Mouse (Mus musculus): ENCODE measurements at regions not wholly inside any gene's neighbourhood (a gene's known extent, or its start where the extent isn't known, plus 50 kb on each side); places are given as distances from the start of the nearest gene placed in this dataset.
"Not testable (repeated sequence)": the region's sequence is repeated elsewhere in the genome, so short reads cannot be mapped to it uniquely, and the experiment has no call there.

DNA sequence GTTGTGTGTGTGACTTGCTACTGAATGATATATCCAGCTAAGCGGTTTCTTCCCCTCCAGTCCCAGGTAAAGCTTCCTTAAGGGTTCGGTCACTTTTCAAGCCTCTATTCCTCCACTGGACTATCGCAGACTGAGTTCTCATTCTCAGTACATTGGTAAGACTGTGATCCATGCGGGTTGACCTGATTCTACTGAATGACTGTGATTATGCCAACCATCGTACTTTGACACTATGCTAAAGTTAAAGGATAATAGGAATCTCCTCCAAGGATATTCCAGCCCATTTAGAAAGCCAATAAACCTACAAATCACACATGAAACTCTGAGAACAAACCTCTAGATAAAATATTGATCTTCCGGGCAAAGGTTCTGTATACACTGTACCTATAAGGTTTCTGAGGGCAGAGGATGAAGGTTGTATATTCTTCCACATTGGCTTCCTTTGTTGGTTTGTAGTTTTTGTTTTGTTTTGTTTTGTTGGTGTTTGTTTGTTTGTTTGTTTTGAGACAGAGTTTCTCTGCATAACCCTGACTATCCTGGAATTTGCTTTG lies 223.7 kb upstream of the Zpld1 start:
- no peak for DNase-seq (ENCODE audit: low spot score in 2 of 2)

DNA sequence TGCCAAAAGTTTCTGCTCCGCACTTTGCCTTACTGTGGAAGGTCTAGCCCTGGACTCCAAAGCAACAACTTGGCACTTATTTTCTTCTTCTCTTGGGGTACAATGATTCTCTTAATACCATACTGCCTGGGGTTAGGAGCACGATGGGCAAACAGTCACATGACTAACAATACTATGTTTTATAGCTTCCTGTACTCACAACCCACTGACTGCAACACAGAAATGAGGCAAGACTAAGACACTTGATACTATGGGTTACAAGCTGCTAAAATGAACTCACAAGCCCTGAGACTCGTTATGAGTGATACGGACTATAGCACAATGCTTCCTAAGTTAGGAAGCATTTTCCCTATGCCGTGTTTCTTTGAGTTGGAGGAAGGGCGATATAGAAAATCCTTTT lies 222.3 kb upstream of the Zpld1 start:
- DNase-seq (ENCODE audit: low spot score in 2 of 2) = no peak

DNA sequence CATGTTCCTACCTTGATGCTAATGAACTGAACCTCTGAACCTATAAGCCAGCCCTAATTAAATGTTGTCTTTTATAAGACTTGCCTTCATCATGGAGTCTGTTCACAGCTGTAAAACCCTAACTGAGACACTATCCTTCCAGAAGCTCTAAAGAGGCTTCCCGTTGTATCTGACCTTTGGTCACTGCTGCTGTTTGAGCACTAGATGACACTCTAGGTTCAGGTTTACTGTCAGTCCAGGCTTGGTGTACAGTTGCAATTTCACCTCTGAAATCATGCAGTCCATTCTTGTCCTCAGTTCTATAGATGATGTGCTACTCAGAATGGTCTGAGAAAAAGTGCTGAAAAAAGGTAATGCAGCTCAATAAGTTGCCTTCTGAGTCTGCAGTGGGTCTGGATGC lies 221.9 kb upstream of the Zpld1 start:
- no peak for DNase-seq (ENCODE audit: low spot score in 2 of 2)

DNA sequence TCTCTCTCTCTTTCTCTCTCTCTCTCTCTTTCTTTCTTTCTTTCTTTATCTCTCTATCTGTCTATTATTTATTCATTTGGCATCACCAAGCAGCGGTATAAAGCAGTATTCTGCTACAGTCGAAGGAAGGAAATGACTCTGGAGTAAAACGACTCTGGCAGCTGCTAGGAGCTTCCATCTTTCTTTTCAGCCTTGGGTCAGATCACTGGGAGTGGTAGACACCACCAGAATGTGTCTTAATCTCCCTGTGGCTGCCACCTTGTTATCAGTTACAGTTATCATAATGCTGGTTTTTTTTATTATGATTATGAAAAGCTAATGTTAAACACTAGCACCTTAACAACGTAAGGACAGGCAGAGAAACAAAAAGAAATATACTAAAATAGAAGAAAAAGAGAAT lies 219.2 kb upstream of the Zpld1 start:
- no peak for DNase-seq (ENCODE audit: low spot score in 2 of 2)

DNA sequence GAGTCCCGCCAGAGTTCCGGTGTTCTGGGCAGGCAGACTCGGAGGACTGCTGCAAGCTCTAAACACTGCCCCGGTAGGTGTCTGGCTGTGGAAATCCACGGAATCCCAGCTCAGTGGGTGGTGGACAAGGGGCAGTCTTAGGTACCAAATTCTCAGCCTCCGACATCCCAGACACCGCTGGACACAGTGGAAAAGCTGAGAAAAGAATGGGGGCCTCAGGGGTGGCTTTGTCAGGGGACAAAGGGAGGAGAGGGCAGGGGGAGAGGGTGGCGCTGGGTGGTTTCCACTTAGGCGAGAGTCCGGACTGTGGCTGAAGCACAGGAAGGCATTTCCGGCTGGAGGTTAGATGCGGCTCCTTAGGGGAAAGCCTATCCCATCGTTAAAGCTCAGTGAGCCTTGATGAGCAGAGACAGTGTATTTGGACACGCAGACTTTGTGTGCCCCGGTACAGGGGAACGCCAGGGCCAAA lies 217.5 kb upstream of the Zpld1 start:
- no peak for DNase-seq (ENCODE audit: low spot score in 2 of 2)

DNA sequence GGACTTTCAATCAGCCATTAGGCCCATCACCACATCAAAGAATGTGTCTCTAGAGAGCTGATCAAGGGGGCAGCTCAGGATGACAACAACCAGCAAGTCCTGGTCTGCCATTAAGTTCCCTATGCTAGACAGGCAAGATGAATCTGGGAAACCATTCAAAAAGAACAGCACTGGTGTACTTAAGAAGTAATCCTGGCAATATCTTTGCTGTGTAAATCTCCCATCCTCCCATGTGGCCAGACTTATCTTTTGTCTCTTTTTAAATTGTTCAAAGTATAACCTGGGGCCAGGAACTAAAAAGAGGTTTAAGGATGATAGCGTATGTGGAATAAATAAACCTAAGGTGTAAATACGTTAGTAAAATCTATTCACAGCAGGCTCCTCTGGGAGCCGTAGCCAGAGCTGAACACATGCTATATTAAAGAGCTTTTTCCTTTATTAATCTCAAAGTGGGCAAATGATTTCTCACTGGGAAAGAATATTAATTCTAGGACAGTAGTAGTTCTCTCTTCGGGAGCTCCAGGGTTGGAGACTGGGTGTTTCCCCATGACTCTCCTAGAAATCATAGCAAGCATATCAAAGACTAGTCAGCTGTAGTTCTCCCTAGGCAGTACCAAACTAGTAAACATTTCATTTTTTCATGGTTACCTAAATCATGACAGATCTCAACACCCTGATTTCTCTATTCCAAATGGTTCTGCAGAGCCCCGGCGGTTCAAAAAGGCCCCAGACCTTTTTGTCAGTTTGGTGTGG lies 216.8 kb upstream of the Zpld1 start:
- no peak for DNase-seq (ENCODE audit: low spot score in 2 of 2)

DNA sequence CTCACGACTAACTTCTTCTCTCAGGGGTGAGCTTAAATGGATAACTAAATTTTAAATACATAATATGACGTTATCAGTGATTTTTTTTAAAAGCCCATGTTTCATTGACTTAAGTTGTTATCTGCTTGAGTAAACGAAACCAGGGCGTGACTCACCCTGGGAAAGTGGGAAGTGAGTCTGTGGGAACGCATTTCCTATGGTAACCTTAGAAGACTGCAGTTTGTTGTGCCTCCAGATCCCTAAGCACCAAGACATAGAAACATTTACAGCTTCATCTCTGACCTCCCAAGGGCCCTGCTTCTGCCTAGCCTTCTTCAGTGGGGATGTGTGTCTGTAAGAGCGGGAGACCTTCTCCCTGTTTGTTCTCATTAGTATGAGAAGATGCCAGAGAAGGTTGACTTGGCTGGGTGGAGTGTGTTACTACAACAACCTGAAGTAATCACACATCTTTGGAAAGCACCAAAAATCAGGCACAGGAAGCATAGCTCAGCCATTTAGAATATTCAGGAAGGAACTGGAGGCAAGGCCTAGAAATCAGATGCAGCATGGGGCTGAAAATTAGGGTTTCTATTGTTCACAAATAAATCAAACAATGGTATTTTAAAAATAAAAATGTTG lies 207.1 kb upstream of the Zpld1 start:
- peak; percentile 19 to 54 for DNase-seq (ENCODE audit: low spot score in 2 of 2)

DNA sequence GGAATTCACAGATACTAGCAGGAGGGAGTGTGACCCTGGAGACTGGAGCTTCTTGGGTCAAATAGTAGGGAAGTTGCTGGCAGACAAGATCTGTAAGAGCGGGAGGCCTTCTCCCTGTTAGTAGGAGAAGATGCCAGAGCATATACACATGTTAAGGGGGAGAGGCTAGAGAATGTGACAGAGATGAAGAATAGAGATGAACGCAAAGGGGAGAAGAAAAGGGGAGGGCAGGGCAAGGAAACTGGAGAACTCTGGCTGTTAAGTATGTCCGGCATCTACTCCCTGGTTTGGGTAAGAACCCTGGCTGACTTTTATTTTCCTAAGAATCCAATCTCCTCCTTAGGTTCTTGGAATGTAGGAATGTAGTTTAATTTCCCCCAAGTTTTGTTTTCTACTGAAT lies 206.5 kb upstream of the Zpld1 start:
- no peak for DNase-seq (ENCODE audit: low spot score in 2 of 2)

DNA sequence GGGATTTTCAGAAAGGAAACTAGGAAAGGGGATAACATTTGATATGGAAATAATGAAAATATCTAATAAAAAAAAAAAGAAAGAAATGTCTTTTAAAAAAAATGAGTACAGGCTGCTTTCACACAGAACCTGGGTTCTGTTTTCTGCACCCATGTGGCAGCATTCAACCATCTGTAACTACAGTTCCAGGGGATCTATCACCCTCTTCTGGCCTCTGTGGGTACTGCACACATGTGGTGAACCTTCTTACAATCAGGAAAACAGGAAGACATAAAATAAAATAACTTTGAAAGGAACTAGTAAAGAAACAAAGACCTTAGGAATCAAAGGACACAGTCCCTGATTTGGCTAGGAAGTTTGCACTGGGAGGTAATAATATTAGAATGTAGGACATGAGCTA lies 205.5 kb upstream of the Zpld1 start:
- DNase-seq (ENCODE audit: low spot score in 2 of 2) = no peak

DNA sequence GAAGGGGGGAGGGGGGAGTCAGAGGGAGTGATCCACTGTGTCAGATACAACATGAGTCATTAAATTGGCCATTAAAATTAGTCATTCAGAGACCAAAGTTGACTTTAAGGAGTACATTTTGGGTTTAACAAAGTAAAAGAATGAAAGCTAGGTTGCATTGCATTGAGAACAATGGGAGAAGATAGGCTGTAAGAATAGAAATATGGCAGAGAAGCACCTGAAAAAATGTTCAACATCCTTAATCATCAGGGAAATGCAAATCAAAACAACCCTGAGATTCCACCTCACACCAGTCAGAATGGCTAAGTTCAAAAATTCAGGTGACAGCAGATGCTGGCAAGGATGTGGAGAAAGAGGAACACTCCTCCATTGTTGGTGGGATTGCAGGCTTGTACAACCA lies 202.0 kb upstream of the Zpld1 start:
- not testable (repeated sequence) for DNase-seq (ENCODE audit: low spot score in 2 of 2)

DNA sequence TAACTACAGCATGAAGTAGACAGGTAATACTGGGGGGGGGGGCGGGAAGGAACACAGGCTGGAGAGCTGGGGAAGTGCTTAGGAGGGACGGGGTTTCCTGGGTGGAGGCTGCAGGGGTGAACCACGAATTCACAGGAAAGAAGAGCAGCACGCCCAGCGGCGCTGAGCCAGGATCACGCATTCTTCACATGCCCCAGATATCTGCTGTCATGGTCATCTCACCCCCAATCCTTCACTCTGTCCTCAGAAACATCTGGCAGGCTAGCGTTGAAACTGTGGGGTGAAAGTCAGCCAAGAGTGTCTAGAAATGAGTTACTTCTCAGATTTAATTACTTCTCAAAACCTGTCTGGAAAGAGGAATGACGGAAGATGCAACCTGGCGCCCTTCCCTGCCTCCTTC lies 197.3 kb upstream of the Zpld1 start:
- DNase-seq (ENCODE audit: low spot score in 2 of 2) = no peak

DNA sequence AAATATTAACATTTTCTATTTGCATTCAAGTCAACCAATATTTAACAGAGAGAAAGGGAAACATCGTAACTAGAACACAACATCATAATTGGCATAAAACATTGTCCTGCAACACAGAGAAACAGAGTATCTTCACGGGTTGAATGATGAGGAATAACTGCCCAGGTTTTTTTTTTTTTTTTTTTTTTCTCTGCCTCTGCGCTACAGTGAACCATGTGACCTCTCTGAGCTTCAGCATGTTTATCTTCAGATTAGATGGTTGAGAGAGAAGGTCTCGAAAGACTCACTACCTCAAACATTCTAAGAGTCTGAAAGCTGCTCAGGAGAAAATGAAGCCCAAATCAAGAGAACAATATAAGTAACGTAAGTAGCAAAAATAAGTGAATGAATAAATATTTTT lies 196.4 kb upstream of the Zpld1 start:
- DNase-seq (ENCODE audit: low spot score in 2 of 2) = no peak

DNA sequence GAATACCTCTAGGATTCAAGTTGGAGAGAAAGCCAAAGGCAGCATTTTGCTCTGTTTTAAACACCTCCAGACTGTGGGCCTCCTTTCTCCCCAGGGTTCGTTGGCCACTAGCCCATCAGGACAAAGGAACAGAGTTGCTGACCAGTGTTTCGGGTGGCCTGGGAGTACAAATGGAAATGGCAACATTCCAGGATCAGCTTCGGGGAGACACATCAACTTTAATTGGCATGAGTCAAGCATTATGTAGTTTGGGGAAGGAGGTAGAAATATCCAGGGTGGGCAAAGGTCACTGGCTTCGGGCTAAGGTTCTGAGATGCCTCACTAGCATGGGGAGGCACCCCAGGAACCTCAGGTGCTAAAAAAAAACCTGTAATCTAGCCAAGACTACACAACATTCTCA lies 194.3 kb upstream of the Zpld1 start:
- DNase-seq (ENCODE audit: low spot score in 2 of 2) = no peak

DNA sequence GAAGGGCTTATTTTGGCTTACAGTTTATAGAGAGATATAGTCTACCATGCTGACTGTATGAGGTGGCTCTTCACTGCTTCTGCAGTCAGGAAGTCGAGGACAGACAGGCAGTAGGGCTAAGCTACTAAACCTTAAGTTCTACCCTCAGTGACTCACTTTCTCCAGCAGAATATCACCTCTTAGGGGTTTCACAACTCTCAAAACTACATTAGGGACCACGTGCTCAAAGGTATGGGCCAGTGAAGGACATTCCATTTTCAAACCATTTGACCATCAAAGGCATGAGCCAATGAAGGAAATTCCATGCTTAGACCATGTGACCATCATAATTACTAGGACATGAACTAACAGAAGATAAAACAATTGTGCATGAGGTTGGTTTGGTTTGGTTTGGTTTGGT lies 186.6 kb upstream of the Zpld1 start:
- no peak for DNase-seq (ENCODE audit: low spot score in 2 of 2)

DNA sequence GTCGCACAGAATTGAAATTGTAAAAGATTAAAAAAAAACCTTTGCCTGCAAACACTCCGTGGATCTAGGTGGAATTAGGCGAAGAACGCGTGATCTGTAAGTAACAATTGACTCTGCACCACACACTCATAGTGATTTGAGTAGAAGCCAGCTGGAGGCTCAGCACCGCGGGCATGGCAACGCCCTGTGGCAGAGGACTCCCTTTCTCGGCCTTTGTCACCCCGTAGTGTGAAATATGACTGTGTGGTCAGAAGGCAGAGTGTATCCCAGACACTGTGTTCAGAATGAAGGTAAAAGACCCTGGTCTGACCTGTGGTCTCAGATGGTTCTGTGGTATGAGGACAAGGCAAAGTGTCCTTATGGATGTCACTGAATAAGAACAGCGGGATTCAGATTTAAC lies 183.0 kb upstream of the Zpld1 start:
- no peak for DNase-seq (ENCODE audit: low spot score in 2 of 2)

DNA sequence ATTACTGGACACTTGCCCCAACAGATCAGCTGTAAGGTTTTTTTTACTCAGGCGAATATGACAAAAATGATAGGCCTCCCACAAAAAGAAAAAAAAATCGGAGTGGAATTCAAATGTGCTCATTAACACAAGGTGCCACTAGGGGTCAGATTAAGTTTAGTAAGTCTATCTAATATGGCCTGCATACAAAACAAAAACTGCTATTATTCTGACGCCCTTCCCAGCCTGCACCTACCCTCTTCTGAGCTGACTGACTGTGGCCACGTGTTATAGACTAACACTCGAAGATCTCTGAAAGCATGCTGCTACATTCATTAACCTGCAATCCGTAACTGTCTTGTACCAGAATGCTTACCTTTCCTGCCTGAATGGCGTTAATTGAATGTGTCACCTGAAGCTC lies 182.5 kb upstream of the Zpld1 start:
- DNase-seq (ENCODE audit: low spot score in 2 of 2) = no peak

DNA sequence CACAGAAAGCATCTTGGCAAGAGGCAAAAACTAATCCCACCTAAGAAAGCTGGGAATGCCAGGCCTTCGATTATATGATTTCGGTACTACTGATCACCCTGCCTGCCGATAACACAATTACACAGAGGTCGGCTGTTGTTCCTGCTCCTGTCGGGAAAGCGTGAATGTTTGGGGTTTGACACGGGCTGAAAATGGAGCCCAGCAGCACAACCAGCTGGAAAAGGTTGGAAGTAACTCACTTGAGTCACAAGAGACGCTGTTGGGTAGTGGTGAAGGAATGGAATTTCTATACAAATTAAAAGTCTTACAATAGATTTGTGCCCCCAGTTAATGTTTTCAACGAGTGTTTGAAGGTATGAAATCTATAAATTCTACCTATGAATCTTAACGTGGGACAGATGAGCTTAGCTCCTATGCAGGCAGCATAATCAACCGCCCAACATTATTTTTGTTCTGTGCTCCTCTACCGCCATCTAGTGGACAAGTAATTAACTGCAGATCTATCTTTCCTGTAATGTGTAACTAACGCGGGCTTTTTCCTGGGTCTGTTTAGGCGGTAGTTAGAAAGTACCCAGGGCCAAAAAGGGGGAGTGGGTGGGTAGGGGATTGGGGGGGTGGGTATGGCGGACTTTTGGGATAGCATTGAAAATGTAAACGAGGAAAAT lies 178.9 kb upstream of the Zpld1 start:
- DNase-seq (ENCODE audit: low spot score in 2 of 2) = no peak

DNA sequence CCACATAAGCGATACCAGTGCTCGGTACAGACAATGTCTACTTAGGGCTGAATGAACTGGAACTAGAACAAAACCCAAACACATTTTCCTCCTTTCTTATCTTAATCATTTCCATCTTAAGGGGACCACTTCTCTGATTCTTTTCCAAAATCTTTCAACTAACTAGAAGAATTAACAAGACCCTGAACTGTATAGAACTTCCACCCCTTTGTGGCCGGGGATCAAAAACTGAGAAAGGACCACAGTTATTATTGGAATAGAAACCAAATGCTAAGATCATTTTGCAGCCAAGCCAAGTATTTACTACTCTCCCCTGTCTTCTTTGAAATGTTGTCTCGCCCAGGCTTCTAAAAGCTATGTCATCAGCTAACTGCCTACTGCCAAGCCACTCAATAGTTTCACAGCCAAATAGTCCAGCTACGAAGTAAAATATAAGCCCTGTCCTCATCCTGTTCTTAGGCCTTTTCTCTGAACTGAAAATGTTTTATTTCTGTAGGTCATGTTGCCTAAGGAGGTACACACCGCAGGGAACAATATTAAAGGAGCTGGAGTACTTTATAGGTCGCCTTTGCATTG lies 177.3 kb upstream of the Zpld1 start:
- DNase-seq (ENCODE audit: low spot score in 2 of 2) = no peak

DNA sequence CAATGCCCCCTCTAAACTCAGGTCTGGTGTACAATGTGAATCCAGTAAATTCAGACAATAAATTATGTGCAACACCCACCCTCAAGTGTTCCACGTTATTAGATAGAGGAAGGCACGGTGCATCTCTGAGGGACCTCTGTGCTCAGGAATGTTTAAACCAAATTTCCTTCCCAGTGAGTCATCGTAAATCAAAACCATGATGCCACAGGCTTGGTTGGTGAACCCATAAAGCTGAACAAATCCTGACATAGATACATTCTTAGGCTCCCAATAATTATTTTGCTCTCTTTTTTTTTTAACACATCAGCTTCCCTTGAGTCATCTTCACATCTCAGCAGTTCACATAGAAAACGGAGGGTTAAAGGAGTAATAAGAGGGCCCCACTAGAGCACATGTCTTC lies 173.6 kb upstream of the Zpld1 start:
- DNase-seq (ENCODE audit: low spot score in 2 of 2) = no peak

DNA sequence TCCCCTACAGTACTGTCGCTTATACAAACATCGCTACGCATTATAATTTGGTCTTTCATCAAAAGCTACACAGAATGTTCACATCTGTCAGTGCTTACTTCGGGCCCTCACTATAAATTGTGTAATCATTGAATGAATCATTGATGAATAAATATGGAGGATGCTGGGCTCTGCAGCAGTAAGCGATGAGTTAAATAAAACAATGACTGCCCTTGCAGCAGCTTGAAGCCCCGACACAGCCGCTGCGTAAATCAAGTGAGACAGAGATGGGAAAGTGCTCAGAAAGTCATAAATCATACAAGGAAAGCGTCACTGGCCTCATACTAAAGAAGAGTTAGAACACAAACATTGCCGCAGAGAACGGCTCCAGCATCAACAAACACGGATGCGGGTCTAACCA lies 172.9 kb upstream of the Zpld1 start:
- no peak for DNase-seq (ENCODE audit: low spot score in 2 of 2)

DNA sequence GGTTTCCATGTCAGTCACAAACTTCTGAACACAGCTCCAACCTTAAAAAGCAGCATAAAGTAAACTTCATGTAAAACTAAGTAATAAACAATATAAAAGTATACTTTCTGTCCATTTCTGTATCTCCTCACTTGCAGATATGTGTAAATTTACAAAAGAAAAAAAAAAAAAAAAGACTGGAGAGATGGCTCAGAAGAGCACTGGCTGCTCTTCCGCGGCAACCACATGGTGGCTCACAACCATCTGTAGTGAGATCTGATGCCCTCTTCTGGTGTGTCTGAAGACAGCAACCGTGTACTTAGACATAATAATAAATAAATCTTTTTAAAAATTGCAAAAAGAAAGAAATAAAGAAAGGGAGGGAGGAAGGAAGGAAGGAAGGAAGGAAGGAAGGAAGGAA lies 171.9 kb upstream of the Zpld1 start:
- DNase-seq (ENCODE audit: low spot score in 2 of 2) = no peak

DNA sequence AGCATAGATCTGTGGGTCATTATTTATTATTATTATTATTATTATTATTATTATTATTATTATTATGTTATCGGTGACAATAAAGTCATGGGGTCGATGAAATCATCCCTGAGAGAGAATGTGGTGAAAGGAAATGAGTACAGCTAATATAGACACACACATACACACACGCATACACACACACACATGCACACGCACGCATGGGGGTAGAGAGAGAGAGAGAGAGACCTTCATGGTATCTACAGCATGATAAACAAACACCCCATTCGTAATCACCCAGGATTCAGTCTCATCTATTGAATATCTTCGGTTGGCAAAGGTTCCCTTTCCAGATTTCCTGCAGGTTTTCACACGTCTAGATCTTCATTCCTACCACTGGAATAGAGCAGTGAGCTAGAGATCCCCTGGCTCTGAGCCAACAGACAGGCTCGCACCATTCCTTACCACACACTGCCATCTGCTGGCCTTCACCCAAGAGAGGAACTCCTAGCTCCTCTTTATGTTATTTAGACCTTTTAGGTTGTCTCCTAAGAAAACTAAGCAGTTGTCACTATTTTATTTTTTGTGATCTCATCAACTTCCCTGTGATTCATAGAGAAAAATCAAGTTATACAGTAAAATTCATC lies 171.2 kb upstream of the Zpld1 start:
- peak; percentile 68 to 74 for DNase-seq (ENCODE audit: low spot score in 2 of 2)
